Mouse (Mus musculus): ENCODE data around the gene Akap2.

GRCm38 (mm10) chr4:57934181-57934580, 216.7 kb downstream of the Akap2 start:
- TF ChIP-seq CTCF (IDR thresholded peaks at IDR 0.05; ENCODE audit: low read depth, low read length) (no peak), TAL1 (conservative IDR thresholded peaks at IDR 0.05; ENCODE audit: low read depth, low read length) (no peak), GATA1 (IDR thresholded peaks at IDR 0.05; ENCODE audit: borderline replicate concordance, low read length) (no peak), POLR2AphosphoS5 (IDR thresholded peaks at IDR 0.05; ENCODE audit: insufficient replicate concordance, low read depth, low read length) (no peak), GATA2 (IDR thresholded peaks at IDR 0.05; ENCODE audit: borderline replicate concordance, low read depth, low read length) (no peak)
